Mouse (Mus musculus) MEL (cell line): ENCODE measurements around the gene Rtn4rl2. TPM values are rescaled to one million over a fixed set of nuclear protein-coding genes. Genes with fewer than 3 reads are reported as not detected.
A peak's percentile ranks its signal among the peaks of the same experiment; 100 is the strongest.

Source experiments
- DNase-seq: peaks from one replicate; pipeline ENCODE4 v3.0.0; 2011; ENCODE audit warnings: low read depth, low spot score
- H3K27ac ChIP-seq: 2 replicates; pipeline ENCODE4 v1.5.1; 2012; ENCODE audit warnings: low read depth, mild to moderate bottlenecking, control low read depth, low read length, moderate library complexity; ENCODE audit not compliant: control insufficient read depth
- H3K27me3 ChIP-seq, 2 experiments: fragments of 150-350 bp in 1 of 2; sonication (generic) in 1 of 2; 2 replicates each; pipeline ENCODE4 v1.6.1; 2012; ENCODE audit warnings: low read length in 2 of 2, mild to moderate bottlenecking in 2 of 2, improper control_type of control experiment in 1 of 2, moderate library complexity in 1 of 2; ENCODE audit not compliant: insufficient read depth in 2 of 2, control insufficient read depth in 1 of 2
- H3K36me3 ChIP-seq, 2 experiments: 2 replicates each; pipeline ENCODE4 v1.6.1; 2012 to 2014; ENCODE audit warnings: low read length in 2 of 2, improper control_type of control experiment in 1 of 2, inconsistent platforms in 1 of 2, mild to moderate bottlenecking in 1 of 2; ENCODE audit not compliant: insufficient read depth in 2 of 2, control insufficient read depth in 1 of 2
- H3K4me1 ChIP-seq, 2 experiments: fragments of 150-350 bp in 1 of 2; sonication (generic) in 1 of 2; 2 replicates each; pipeline ENCODE4 v1.6.1; 2012; ENCODE audit warnings: low read length in 2 of 2, improper control_type of control experiment in 1 of 2, mild to moderate bottlenecking in 1 of 2; ENCODE audit not compliant: insufficient read depth in 2 of 2, control insufficient read depth in 1 of 2
- H3K4me3 ChIP-seq, 2 experiments: fragments of 150-350 bp in 1 of 2; sonication (generic) in 1 of 2; 2 replicates each; pipeline ENCODE4 v1.5.1; 2012; ENCODE audit warnings: low read depth in 2 of 2, low read length in 2 of 2, mild to moderate bottlenecking in 2 of 2, moderate library complexity in 2 of 2, control low read depth in 1 of 2, improper control_type of control experiment in 1 of 2; ENCODE audit not compliant: control insufficient read depth in 1 of 2, insufficient read depth in 1 of 2
- H3K79me2 ChIP-seq: 2 replicates; pipeline ENCODE4 v1.6.1; 2012; ENCODE audit warnings: mild to moderate bottlenecking, low read length, moderate library complexity; ENCODE audit not compliant: control insufficient read depth, poor library complexity, insufficient read depth
- H3K9ac ChIP-seq: 2 replicates; pipeline ENCODE4 v1.6.1; 2012; ENCODE audit warnings: low read depth, mild to moderate bottlenecking, control low read depth, low read length, moderate library complexity; ENCODE audit not compliant: control insufficient read depth, poor library complexity, severe bottlenecking
- H3K9me3 ChIP-seq: fragments of 150-350 bp; sonication (generic); replicated peaks from 2 replicates; pipeline ENCODE4 v1.6.1; 2012; ENCODE audit warnings: mild to moderate bottlenecking, low read length, improper control_type of control experiment, moderate library complexity; ENCODE audit not compliant: insufficient read depth
- CTCF ChIP-seq, 3 experiments: IDR thresholded peaks in 2 of 3; conservative IDR thresholded peaks in 1 of 3; 2 replicates each; pipeline ENCODE4 v1.5.1; 2011 to 2012; ENCODE audit warnings: low read length in 3 of 3, low read depth in 2 of 3, mild to moderate bottlenecking in 2 of 3, improper control_type of control experiment in 1 of 3, inconsistent platforms in 1 of 3, mixed read lengths in 1 of 3, moderate library complexity in 1 of 3; ENCODE audit not compliant: control insufficient read depth in 1 of 3, insufficient read depth in 1 of 3, poor library complexity in 1 of 3, severe bottlenecking in 1 of 3
- ETS1 ChIP-seq: IDR thresholded peaks from 2 replicates; pipeline ENCODE4 v1.6.1; 2012; ENCODE audit warnings: low read depth, mild to moderate bottlenecking, inconsistent platforms, low read length, improper control_type of control experiment, moderate library complexity
- GABPA ChIP-seq: IDR thresholded peaks from 2 replicates; pipeline ENCODE4 v1.6.1; 2012; ENCODE audit warnings: low read depth, mild to moderate bottlenecking, inconsistent platforms, low read length, improper control_type of control experiment, moderate library complexity
- GATA1 ChIP-seq: IDR thresholded peaks from 2 replicates; pipeline ENCODE4 v1.6.1; 2011; ENCODE audit warnings: low read depth, low read length, improper control_type of control experiment
- HCFC1 ChIP-seq: IDR thresholded peaks from 2 replicates; pipeline ENCODE4 v1.6.1; 2012; ENCODE audit warnings: low read depth, mild to moderate bottlenecking, inconsistent platforms, low read length, improper control_type of control experiment, moderate library complexity
- MXI1 ChIP-seq: IDR thresholded peaks from 2 replicates; pipeline ENCODE4 v1.6.1; 2011; ENCODE audit warnings: mild to moderate bottlenecking, low read depth, low read length, improper control_type of control experiment
- POLR2AphosphoS2 ChIP-seq: IDR thresholded peaks from 2 replicates; pipeline ENCODE4 v1.6.1; 2011; ENCODE audit warnings: low read length, improper control_type of control experiment
- POLR2AphosphoS5 ChIP-seq: IDR thresholded peaks from 2 replicates; pipeline ENCODE4 v1.6.1; 2012; ENCODE audit warnings: low read depth, borderline replicate concordance, mild to moderate bottlenecking, inconsistent platforms, low read length, moderate library complexity, mixed read lengths
- RAD21 ChIP-seq: IDR thresholded peaks from 2 replicates; pipeline ENCODE4 v1.6.1; 2011; ENCODE audit warnings: mild to moderate bottlenecking, low read depth, low read length, improper control_type of control experiment
- SMC3 ChIP-seq: IDR thresholded peaks from 2 replicates; pipeline ENCODE4 v1.6.1; 2011; ENCODE audit warnings: low read depth, low read length, improper control_type of control experiment
- TCF12 ChIP-seq: IDR thresholded peaks from 2 replicates; pipeline ENCODE4 v1.6.1; 2014; ENCODE audit warnings: low read depth, mild to moderate bottlenecking, inconsistent platforms, low read length, improper control_type of control experiment, moderate library complexity
- USF1 ChIP-seq: IDR thresholded peaks from 2 replicates; pipeline ENCODE4 v1.6.1; 2014; ENCODE audit warnings: low read depth, mild to moderate bottlenecking, inconsistent platforms, low read length, improper control_type of control experiment, moderate library complexity
- USF2 ChIP-seq, 2 experiments: IDR thresholded peaks; 2 replicates each; pipeline ENCODE4 v1.6.1; 2011 to 2012; ENCODE audit warnings: improper control_type of control experiment in 2 of 2, low read length in 2 of 2, borderline replicate concordance in 1 of 2, inconsistent platforms in 1 of 2, low read depth in 1 of 2, mild to moderate bottlenecking in 1 of 2; ENCODE audit not compliant: insufficient read depth in 1 of 2
- polyA plus RNA-seq, 2 experiments: library from polyadenylated mRNA; stranded (reverse) in 1 of 2; unstranded in 1 of 2; fragments of >175 nt in 1 of 2; fragments of >200 nt in 1 of 2; gene quantifications; 2 replicates each; pipeline versions ENCODE4 v1.2.1 to v1.2.4; 2012; ENCODE audit warnings: low replicate concordance in 2 of 2, low read depth in 1 of 2; ENCODE audit not compliant: insufficient read length in 2 of 2, insufficient read depth in 1 of 2, missing spikeins in 1 of 2
- total RNA-seq: library from RNA; depleted of rRNA; stranded (reverse); fragments of 300-350 nt; gene quantifications from 2 replicates; pipeline ENCODE4 v1.2.3, GENCODE M21; 2012

Rtn4rl2 gene
- total and polyA plus RNA-seq, 3 experiments = 0.12 to 1.1 TPM; not detected in 1

- H3K9ac ChIP-seq = no peak overlapping the region
- no peaks in the 10 kb centered on the region for H3K79me2 ChIP-seq
- peaks cover 0 to 19% of the 10 kb centered on the region in 2 experiments; a peak in 2 of 4 replicates for H3K36me3 ChIP-seq
- peaks cover 11 to 33% of the 10 kb centered on the region in 2 experiments for H3K4me1 ChIP-seq
- H3K9me3 ChIP-seq = no peaks in the 10 kb centered on the region
- TF ChIP-seq POLR2AphosphoS5 = no peak
- TF ChIP-seq HCFC1 = no peak
- no peak for DNase-seq
- H3K4me3 ChIP-seq = no peak overlapping the region
- H3K27me3 ChIP-seq = no peaks in the 10 kb centered on the region
- no peak overlapping the region for H3K27ac ChIP-seq
These were observed 14.3 kb downstream of the Rtn4rl2 start for GRCm38 (mm10) chr2:84872105-84872716.

- Histone ChIP-seq H3K4me3 (no peak overlapping the region), H3K9ac (no peak overlapping the region), H3K27me3 (no peaks in the 10 kb centered on the region), H3K9me3 (no peaks in the 10 kb centered on the region), H3K27ac (no peak overlapping the region), H3K4me1 (peaks cover 16 to 39% of the 10 kb centered on the region in 2 experiments), H3K79me2 (no peaks in the 10 kb centered on the region), H3K36me3 (peaks cover 0 to 25% of the 10 kb centered on the region in 2 experiments; a peak in 2 of 4 replicates)
- DNase-seq = peak; percentile 63
- TF ChIP-seq GABPA (no peak), CTCF (IDR thresholded peaks at IDR 0.05 in 2 of 3, conservative IDR thresholded peaks at IDR 0.05 in 1 of 3; ENCODE audit: control insufficient read depth in 1 of 3, insufficient read depth in 1 of 3, low read depth in 2 of 3, low read length in 3 of 3, poor library complexity in 1 of 3, severe bottlenecking in 1 of 3) (peak; percentile 47 to 69 (median 57)), RAD21 (peak; percentile 17), SMC3 (peak; percentile 63)
These were observed 15.8 kb downstream of the Rtn4rl2 start for GRCm38 (mm10) chr2:84870623-84871160.

GRCm38 (mm10) chr2:84868977-84869376 is 17.5 kb downstream of the Rtn4rl2 start:
- TF ChIP-seq GATA1 = peak; percentile 48; the same call in 1 of the 2 replicates
- no peak for TF ChIP-seq TCF12
- TF ChIP-seq USF1 = no peak
- no peak for TF ChIP-seq USF2 (IDR thresholded peaks at IDR 0.05; ENCODE audit: borderline replicate concordance in 1 of 2, insufficient read depth in 1 of 2, low read depth in 1 of 2, low read length in 2 of 2)
- no peak for TF ChIP-seq MXI1
- TF ChIP-seq SMC3 = no peak
- TF ChIP-seq POLR2AphosphoS2 = no peak
- TF ChIP-seq ETS1 = peak; percentile 68; the same call in 1 of the 2 replicates
- TF ChIP-seq POLR2AphosphoS5 = no peak
- H3K36me3 ChIP-seq = peaks cover 0 to 25% of the 10 kb centered on the region in 2 experiments; a peak in 2 of 4 replicates
- H3K27ac ChIP-seq = peak overlapping the region; percentile 93
- no peaks in the 10 kb centered on the region for H3K9me3 ChIP-seq
- peak overlapping the region; percentile 47 for H3K9ac ChIP-seq
- DNase-seq = peak; percentile 79
- no peaks in the 10 kb centered on the region for H3K79me2 ChIP-seq
- peak overlapping the region; percentile 11 to 40; a peak in 3 of 4 replicates for H3K4me3 ChIP-seq
- H3K4me1 ChIP-seq = peaks cover 16 to 39% of the 10 kb centered on the region in 2 experiments
- H3K27me3 ChIP-seq = no peaks in the 10 kb centered on the region
